Mouse (Mus musculus) liver, postnatal 0 days (tissue): Measurements from ENCODE around the gene Elp5.

Source experiments
- CTCF ChIP-seq: sonication (generic); IDR thresholded peaks from 2 replicates; pipeline ENCODE4 v1.5.1; 2016; ENCODE audit warnings: antibody characterized with exemption, low read depth
- EP300 ChIP-seq: IDR thresholded peaks from 2 replicates; pipeline ENCODE4 v1.6.1; 2016; ENCODE audit warnings: antibody characterized with exemption, low read depth, mild to moderate bottlenecking

DNA sequence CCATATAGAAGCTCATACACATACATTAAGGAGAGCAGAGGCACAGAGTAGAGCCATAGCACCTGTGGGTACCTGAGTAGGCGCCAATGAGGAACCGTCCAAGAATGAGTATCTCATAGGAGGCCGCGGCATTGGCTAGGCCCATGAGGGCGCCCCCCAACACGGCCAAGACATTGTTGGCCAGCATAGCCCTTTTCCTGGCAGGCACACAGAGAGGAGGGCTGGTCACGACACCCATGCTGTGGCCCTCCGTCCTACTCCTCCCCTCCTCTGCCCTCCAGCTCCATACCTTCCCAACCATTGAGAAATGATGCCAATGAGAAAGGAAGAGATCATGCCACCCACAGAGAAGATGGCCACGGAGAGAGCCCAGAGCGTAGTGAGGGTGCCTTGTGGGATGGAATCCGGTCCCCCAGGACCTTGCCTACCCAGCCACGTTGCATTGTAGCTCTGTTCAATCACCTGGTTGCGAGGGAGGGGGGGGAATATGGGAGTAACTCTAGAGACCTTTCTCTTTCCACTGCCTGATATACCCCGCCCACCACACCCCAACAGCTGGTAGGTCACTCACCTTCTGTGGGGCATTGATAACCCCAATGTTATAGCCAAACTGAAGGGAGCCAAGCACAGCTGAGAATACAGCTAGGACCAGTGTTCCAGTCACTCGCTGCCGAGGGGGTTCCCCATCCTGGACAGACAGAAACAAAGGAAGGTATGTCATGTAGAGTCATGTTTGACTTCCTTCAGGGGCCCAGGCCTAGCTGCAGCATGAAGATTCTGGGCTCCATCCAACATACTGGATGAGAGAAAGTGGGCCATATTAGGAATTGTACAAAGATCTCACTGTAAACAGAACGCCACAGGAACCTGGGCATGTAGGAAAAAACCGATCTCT is 36.1 kb downstream of the Elp5 start:
- TF ChIP-seq CTCF, result no peak
- peak; percentile 85 for TF ChIP-seq EP300
